Mouse (Mus musculus) megakaryocyte, embryonic 14.5 days (primary cell): Measurements from ENCODE around the gene P2ry2.

Experiments
- FLI1 ChIP-seq: IDR thresholded peaks from 2 replicates; pipeline ENCODE4 v1.6.1; 2012; ENCODE audit warnings: low read length, inconsistent platforms, mixed read lengths
- GATA1 ChIP-seq: IDR thresholded peaks from 3 replicates; pipeline ENCODE4 v1.6.1; 2012; ENCODE audit warnings: mixed read lengths, low read length, inconsistent platforms, borderline replicate concordance

DNA sequence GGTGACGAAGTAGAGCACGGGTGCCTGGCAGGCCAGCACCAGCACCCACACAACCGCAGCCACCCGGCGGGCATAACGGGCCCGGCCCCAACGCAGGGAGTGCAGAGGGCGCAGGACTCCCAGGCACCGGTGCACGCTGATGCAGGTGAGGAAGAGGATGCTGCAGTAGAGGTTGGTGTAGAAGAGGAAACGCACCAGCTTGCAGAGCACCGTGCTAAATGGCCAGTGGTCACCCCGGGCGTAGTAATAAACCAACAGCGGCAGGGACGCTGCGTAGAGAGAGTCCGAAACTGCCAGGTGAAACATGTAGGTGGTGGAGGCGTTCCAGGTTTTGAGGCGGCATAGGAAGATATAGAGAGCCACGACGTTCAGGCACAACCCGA lies 14.1 kb downstream of the P2ry2 start:
- TF ChIP-seq GATA1 (no peak), FLI1 (no peak)
